Mouse (Mus musculus) hindbrain, embryonic 16.5 days (tissue): ENCODE measurements around the gene Trdmt1. TPM values are rescaled to one million over a fixed set of nuclear protein-coding genes. Genes with fewer than 3 reads are reported as not detected.

Source experiments
- ATAC-seq: fragments of 200-750 bp; cut with Nextera tagmentation; 2 replicates; pipeline ENCODE4 v1.8.0; 2017; ENCODE audit warnings: moderate TSS enrichment, moderate library complexity
- H3K27ac ChIP-seq: fragments of 300-500 bp; sonication (generic); 2 replicates; pipeline ENCODE4 v1.5.1; 2014; ENCODE audit warnings: low read depth, mild to moderate bottlenecking, control low read depth, low read length, moderate library complexity
- H3K27me3 ChIP-seq: fragments of 300-500 bp; sonication (generic); replicated peaks from 2 replicates; pipeline ENCODE4 v1.6.1; 2014; ENCODE audit warnings: low read length; ENCODE audit not compliant: control insufficient read depth, insufficient read depth
- H3K36me3 ChIP-seq: fragments of 300-500 bp; sonication (generic); 2 replicates; pipeline ENCODE4 v1.6.1; 2014; ENCODE audit warnings: mild to moderate bottlenecking, low read length, moderate library complexity, mixed read lengths; ENCODE audit not compliant: control insufficient read depth, insufficient read depth
- H3K4me1 ChIP-seq: fragments of 300-500 bp; sonication (generic); 2 replicates; pipeline ENCODE4 v1.6.1; 2014; ENCODE audit warnings: low read depth, low read length; ENCODE audit not compliant: control insufficient read depth, insufficient read depth
- H3K4me2 ChIP-seq: fragments of 300-500 bp; sonication (generic); 2 replicates; pipeline ENCODE4 v1.6.1; 2014; ENCODE audit warnings: mild to moderate bottlenecking, low read length, control low read depth, moderate library complexity
- H3K4me3 ChIP-seq: fragments of 300-500 bp; sonication (generic); 2 replicates; pipeline ENCODE4 v1.5.1; 2014; ENCODE audit warnings: mild to moderate bottlenecking, low read length, control low read depth, moderate library complexity
- H3K9ac ChIP-seq: fragments of 300-500 bp; sonication (generic); 2 replicates; pipeline ENCODE4 v1.6.1; 2014; ENCODE audit warnings: low read depth, mild to moderate bottlenecking, control low read depth, low read length, moderate library complexity
- H3K9me3 ChIP-seq: fragments of 300-500 bp; sonication (generic); 2 replicates; pipeline ENCODE4 v1.6.1; 2014; ENCODE audit warnings: mild to moderate bottlenecking, low read length, moderate library complexity; ENCODE audit not compliant: control insufficient read depth
- WGBS: fragments of 180-500 bp; shearing (Covaris S2); extraction: QIAGEN DNeasy Blood & Tissue Kit; methylation state at CpG from one replicate; pipeline ENCODE4 v1.1.7; 2014; 5-methylcytosine and 5-hydroxymethylcytosine counted together
- polyA plus RNA-seq: library from polyadenylated mRNA; unstranded; fragments of >200 nt; fragmentation: Nextera tagmentation; extraction: Ambion mirVana; gene quantifications from 2 replicates; pipeline ENCODE4 v1.2.1, GENCODE M21; 2015

Trdmt1 gene
- polyA plus RNA-seq, 1 experiment from 2014 or later, result 8.6 TPM

DNA sequence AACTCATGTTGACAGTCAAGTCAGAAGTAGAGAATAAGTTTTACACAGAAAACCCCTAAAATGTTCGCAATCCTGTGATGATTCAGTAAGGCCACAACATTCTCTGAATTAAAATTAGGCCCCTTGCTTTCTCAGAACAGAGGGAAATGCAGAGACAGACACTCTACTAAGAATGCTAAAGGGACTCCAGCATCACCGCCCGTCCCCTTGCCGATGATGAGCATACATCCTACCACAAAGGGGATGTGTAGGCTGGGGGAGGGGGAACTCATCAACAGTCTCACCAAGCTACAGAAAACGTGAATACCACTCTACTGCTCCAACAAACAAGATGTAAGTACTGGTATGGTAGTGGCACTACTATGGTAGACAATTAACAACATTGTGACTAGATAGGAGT, 15.3 kb upstream of the Trdmt1 start:
- 80% methylated on average over 5 of the region's 5 CpGs for WGBS
- H3K9ac ChIP-seq, result no peak overlapping the region
- no peaks in the 10 kb centered on the region for H3K4me1 ChIP-seq
- no peaks in the 10 kb centered on the region for H3K36me3 ChIP-seq
- H3K4me3 ChIP-seq, result no peak overlapping the region
- no peak overlapping the region for H3K27ac ChIP-seq
- no peak for ATAC-seq
- H3K9me3 ChIP-seq, result no peaks in the 10 kb centered on the region
- no peaks in the 10 kb centered on the region for H3K27me3 ChIP-seq
- no peak overlapping the region for H3K4me2 ChIP-seq

GRCm38 (mm10) chr2:13559303-13559702, 14.8 kb upstream of the Trdmt1 start:
- H3K9me3 ChIP-seq, result no peaks in the 10 kb centered on the region
- 83% methylated on average over 5 of the region's 5 CpGs for whole genome bisulfite sequencing
- no peak for ATAC-seq

GRCm38 (mm10) chr2:13558607-13559262, 14.3 kb upstream of the Trdmt1 start:
- H3K4me3 ChIP-seq, result no peak overlapping the region
- 42% methylated on average over 5 of the region's 5 CpGs for WGBS
- no peak overlapping the region for H3K9ac ChIP-seq
- no peaks in the 10 kb centered on the region for H3K4me1 ChIP-seq
- no peak overlapping the region for H3K27ac ChIP-seq
- no peak for ATAC-seq
- no peak overlapping the region for H3K4me2 ChIP-seq
- H3K27me3 ChIP-seq, result no peaks in the 10 kb centered on the region
- no peaks in the 10 kb centered on the region for H3K36me3 ChIP-seq
- H3K9me3 ChIP-seq, result no peaks in the 10 kb centered on the region

More at GRCm38 (mm10) chr2:13559303-13559702, 14.8 kb upstream of the Trdmt1 start:
- Histone ChIP-seq H3K27ac (no peak overlapping the region), H3K27me3 (no peaks in the 10 kb centered on the region), H3K9ac (no peak overlapping the region), H3K4me3 (no peak overlapping the region), H3K4me1 (no peaks in the 10 kb centered on the region), H3K36me3 (no peaks in the 10 kb centered on the region), H3K4me2 (no peak overlapping the region)

GRCm38 (mm10) chr2:13557145-13558030, 12.9 kb upstream of the Trdmt1 start:
- no peak for ATAC-seq
- WGBS, result 87% methylated on average over 9 of the region's 9 CpGs
- Histone ChIP-seq H3K27ac (no peak overlapping the region), H3K9me3 (no peaks in the 10 kb centered on the region), H3K27me3 (no peaks in the 10 kb centered on the region), H3K36me3 (no peaks in the 10 kb centered on the region), H3K9ac (no peak overlapping the region), H3K4me2 (no peak overlapping the region), H3K4me1 (no peaks in the 10 kb centered on the region), H3K4me3 (no peak overlapping the region)

GRCm38 (mm10) chr2:13556239-13556638, 11.8 kb upstream of the Trdmt1 start:
- H3K4me2 ChIP-seq, result no peak overlapping the region
- H3K4me3 ChIP-seq, result no peak overlapping the region
- H3K9ac ChIP-seq, result no peak overlapping the region
- H3K27me3 ChIP-seq, result no peaks in the 10 kb centered on the region
- H3K36me3 ChIP-seq, result no peaks in the 10 kb centered on the region
- H3K4me1 ChIP-seq, result no peaks in the 10 kb centered on the region
- no peaks in the 10 kb centered on the region for H3K9me3 ChIP-seq
- no peak for ATAC-seq
- H3K27ac ChIP-seq, result no peak overlapping the region

- Histone ChIP-seq H3K4me2 (no peak overlapping the region), H3K27me3 (no peaks in the 10 kb centered on the region), H3K9me3 (no peaks in the 10 kb centered on the region), H3K4me1 (no peaks in the 10 kb centered on the region), H3K27ac (no peak overlapping the region), H3K9ac (no peak overlapping the region), H3K4me3 (no peak overlapping the region), H3K36me3 (no peaks in the 10 kb centered on the region)
- ATAC-seq, result no peak
- WGBS, result 55% methylated on average over 2 of the region's 2 CpGs
These were observed 9.5 kb upstream of the Trdmt1 start for GRCm38 (mm10) chr2:13553966-13554365.

GRCm38 (mm10) chr2:13548749-13549148, 4.3 kb upstream of the Trdmt1 start:
- Histone ChIP-seq H3K36me3 (no peaks in the 10 kb centered on the region), H3K4me3 (no peak overlapping the region), H3K9me3 (no peaks in the 10 kb centered on the region), H3K9ac (no peak overlapping the region), H3K27me3 (no peaks in the 10 kb centered on the region), H3K4me2 (no peak overlapping the region), H3K27ac (no peak overlapping the region), H3K4me1 (0 out of 2 replicates have a peak, but pooled peaks cover 2% of the 10 kb centered on the region)
- ATAC-seq, result no peak
- 59% methylated on average over 3 of the region's 3 CpGs for WGBS

DNA sequence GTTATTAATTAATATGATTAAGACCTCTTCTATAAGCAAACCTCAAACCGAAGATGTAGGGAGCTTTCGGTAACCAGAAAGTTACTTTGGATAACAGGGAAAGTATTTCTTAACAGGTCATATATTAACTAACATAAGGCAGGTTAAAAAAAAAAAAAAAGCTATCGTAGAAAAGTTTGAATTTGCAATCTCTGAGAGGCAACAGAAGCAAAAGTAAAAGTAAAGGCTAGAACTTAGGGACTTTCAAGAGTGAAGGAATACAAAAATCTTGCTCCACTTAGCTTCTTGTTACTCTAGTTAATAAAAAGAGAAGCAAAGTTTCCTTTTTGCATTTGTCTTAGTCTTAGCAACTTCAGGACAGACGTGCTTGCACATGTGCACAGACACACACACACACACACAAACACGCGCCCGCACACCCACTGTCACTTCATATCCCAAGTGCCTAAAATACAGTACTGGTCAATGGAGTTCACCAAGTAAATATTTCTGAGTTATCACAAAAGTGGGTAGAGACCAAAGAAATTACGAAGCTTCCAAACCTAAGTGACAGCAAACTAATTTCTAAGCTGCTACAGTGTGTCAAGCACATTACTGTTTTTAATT, 846 bp downstream of the Trdmt1 start:
- no peak for ATAC-seq
- Histone ChIP-seq H3K9ac (peak overlapping the region; percentile 88), H3K36me3 (no peaks in the 10 kb centered on the region), H3K27me3 (no peaks in the 10 kb centered on the region), H3K4me1 (0 out of 2 replicates have a peak, but pooled peaks cover 2% of the 10 kb centered on the region), H3K4me3 (peak overlapping the region; percentile 64), H3K4me2 (peak overlapping the region; percentile 63), H3K27ac (peak overlapping the region; percentile 90), H3K9me3 (no peaks in the 10 kb centered on the region)
- 40% methylated on average over 8 of the region's 8 CpGs for WGBS

DNA sequence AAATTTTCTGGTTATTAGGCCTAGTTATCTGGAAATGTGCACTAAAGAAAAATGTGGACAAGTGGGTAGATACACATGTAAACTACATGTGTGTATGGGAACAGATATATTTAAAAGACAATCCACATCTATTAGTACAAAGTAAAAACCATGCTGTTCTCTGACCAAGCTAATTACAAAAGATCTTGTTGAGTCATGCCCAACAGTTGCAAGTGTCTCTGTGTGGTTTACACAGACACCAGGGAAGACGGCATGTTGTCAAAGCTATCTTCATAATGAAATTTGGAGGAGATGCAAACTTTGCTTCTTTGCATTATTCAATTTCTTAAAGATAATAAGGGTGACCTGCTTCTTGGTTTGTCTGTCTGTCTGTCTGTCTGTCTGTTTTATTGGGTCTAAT, 4.6 kb downstream of the Trdmt1 start:
- Histone ChIP-seq H3K9ac (no peak overlapping the region), H3K27me3 (no peaks in the 10 kb centered on the region), H3K9me3 (no peaks in the 10 kb centered on the region), H3K4me1 (0 out of 2 replicates have a peak, but pooled peaks cover 2% of the 10 kb centered on the region), H3K4me2 (no peak overlapping the region), H3K27ac (no peak overlapping the region), H3K36me3 (no peaks in the 10 kb centered on the region), H3K4me3 (no peak overlapping the region)
- no peak for ATAC-seq
- 92% methylated on average over 1 of the region's 1 CpGs for WGBS
